Mouse (Mus musculus) ES-E14 (cell line): ENCODE data around the gene A430089I19Rik.
"Not testable (repeated sequence)": the region's sequence is repeated elsewhere in the genome, so short reads cannot be mapped to it uniquely, and the experiment has no call there.

ENCODE experiments used
- CHD2 ChIP-seq: IDR thresholded peaks from 2 replicates; pipeline ENCODE4 v1.6.1; 2014; ENCODE audit warnings: mild to moderate bottlenecking, low read depth, low read length, inconsistent platforms
- MAFK ChIP-seq: IDR thresholded peaks from 2 replicates; pipeline ENCODE4 v1.6.1; 2014; ENCODE audit warnings: mild to moderate bottlenecking, low read depth, low read length, inconsistent platforms; ENCODE audit not compliant: insufficient read depth
- ZC3H11A ChIP-seq: IDR thresholded peaks from 2 replicates; pipeline ENCODE4 v1.6.1; 2012; ENCODE audit warnings: low read depth, mild to moderate bottlenecking, inconsistent platforms, low read length, borderline replicate concordance
- ZNF384 ChIP-seq: IDR thresholded peaks from 2 replicates; pipeline ENCODE4 v1.6.1; 2012; ENCODE audit warnings: low read depth, low read length, inconsistent platforms

- not testable (repeated sequence) for TF ChIP-seq MAFK, CHD2, ZNF384, ZC3H11A
Measured at GRCm38 (mm10) chr5:94306696-94307095, at the start of gene A430089I19Rik.
